Mouse (Mus musculus) G1E-ER4 (cell line): ENCODE data around the gene Cd70. TPM values are rescaled to one million over a fixed set of nuclear protein-coding genes. Genes with fewer than 3 reads are reported as not detected.

ENCODE experiments used
- GATA1 ChIP-seq: IDR thresholded peaks from one replicate; pipeline ENCODE4 v1.8.0; 2012; ENCODE audit warnings: low read length, inconsistent platforms
- polyA plus RNA-seq: library from polyadenylated mRNA; stranded (reverse); fragments of >175 nt; gene quantifications from 2 replicates; pipeline ENCODE4 v1.2.3, GENCODE M21; 2012

The Cd70 gene
- polyA plus RNA-seq, 1 experiment: not detected

DNA sequence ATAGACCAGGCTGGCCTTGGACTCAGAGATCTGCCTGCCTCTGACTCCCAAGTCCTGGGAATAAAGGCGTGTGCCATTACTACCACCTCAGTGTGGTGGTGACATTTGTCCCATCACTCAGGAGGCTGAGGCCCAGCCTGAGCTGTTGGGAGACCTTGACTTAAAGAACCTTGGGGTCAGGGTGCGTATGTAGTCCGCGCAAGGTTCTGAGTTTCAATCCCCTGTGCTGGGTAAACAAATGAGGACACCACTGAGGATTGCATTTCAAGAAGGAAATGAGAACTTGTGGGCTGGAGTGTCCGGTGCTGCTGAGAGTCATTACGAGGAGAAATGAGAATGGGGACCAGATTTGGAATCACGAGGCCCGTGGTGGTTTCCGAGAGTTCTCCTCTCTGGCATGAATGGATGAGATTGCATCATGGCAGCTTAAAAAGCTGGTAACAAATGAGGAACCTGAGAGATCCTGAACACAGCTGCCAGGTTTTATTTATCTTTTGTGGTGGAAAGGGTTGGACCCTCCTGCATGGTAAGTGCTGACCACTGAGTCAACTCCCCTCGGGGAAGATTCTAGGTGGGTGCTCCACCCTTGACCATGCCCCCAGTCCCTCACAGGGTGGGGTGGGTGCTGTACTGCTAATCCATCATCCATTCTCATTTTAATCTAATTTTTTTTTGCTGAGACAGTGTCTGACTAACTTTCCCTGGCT lies 36.7 kb downstream of the Cd70 start:
- no peak for TF ChIP-seq GATA1

DNA sequence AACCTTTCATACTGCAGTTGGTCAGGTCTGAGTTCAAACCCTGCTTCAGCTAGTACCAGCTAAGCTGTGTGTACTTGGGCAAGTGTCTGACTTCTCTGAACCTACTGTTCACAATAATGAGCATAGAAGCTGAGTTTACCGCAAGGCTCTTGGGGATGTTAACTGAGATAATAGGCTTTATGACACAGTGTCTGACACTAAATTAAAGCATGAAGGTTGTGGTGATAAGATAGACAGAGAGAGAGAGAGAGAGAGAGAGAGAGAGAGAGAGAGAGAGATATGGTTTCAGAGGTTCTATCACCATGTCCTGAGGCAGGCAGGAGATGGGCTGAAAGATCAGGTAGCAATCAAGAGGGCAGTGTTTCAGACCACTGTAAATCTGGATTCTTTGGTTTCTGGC lies 39.6 kb downstream of the Cd70 start:
- no peak for TF ChIP-seq GATA1

DNA sequence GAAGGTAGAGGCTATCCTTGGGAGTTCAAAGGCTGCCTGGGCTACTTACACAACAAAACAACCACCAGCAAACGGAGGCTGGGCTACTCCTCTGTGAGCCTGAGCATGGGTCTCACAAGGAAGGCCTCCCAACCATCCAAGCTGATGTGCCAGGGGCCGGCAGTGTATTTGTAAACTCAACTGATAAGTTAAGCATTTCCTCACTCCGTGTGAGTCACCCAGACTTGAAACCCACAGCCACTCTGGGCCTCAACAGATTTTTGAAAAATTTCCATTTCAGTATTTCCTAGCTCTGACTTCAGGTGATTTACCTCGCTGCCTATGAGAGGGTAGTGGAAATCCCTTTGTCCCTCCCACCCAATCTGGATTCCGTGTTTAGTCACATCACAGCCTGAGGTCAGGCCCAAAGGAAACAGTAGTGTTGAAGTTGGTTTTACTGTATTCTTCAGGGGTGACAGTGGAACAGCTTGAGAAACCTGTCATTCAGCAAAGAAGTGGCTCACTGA lies 40.9 kb downstream of the Cd70 start:
- TF ChIP-seq GATA1: no peak

DNA sequence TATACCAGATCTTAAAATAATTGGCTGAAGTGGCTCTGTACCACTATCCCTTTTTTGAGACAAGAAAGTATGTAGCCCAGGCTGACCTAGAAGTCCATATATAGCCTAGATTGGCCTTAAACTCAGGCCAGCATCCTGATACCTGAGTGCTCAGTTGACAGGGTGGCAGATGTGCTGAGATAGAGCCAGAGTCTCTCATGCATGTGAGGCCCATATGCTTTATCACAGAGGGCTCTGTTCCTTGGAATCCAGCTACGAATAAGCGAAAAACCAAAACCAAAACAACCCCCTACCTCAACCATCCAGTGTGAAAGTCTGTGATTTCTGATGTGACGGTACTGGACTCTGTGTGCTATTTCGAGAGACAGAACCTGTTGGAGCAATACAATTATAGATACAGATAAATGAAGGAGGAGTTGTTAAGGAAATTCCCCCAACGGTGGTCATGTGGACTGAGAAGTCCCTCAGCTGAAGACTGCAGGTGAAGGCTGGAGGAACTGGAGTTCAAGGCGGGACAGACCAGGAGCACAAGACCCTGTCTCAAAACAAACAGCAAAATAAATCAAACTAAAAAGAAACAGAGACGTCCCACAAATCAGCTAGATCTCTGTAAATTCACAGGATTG lies 41.4 kb downstream of the Cd70 start:
- no peak for TF ChIP-seq GATA1

DNA sequence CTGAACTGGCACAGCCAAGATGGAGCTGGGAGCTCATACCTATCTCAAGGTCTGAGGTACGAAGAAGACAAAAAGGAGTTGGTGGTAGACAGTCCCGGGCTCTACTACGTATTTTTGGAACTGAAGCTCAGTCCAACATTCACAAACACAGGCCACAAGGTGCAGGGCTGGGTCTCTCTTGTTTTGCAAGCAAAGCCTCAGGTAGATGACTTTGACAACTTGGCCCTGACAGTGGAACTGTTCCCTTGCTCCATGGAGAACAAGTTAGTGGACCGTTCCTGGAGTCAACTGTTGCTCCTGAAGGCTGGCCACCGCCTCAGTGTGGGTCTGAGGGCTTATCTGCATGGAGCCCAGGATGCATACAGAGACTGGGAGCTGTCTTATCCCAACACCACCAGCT lies 42.5 kb downstream of the Cd70 start:
- TF ChIP-seq GATA1: no peak

DNA sequence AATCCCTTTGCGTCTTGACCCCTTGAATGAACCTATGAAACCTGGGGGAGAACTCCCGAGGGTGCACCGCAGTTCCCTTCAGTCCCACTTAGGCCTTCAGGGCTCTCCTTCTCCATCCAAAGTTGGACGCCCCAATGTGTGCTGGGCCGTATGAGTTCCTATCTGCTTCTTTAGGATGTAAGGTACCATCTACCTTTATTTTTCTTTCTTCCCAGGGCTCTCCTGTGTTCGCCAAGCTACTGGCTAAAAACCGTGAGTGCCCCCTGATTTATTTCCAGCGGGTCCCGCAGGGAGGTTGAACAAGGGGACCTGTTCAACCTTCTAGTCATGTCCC lies 43.6 kb downstream of the Cd70 start:
- TF ChIP-seq GATA1: no peak

DNA sequence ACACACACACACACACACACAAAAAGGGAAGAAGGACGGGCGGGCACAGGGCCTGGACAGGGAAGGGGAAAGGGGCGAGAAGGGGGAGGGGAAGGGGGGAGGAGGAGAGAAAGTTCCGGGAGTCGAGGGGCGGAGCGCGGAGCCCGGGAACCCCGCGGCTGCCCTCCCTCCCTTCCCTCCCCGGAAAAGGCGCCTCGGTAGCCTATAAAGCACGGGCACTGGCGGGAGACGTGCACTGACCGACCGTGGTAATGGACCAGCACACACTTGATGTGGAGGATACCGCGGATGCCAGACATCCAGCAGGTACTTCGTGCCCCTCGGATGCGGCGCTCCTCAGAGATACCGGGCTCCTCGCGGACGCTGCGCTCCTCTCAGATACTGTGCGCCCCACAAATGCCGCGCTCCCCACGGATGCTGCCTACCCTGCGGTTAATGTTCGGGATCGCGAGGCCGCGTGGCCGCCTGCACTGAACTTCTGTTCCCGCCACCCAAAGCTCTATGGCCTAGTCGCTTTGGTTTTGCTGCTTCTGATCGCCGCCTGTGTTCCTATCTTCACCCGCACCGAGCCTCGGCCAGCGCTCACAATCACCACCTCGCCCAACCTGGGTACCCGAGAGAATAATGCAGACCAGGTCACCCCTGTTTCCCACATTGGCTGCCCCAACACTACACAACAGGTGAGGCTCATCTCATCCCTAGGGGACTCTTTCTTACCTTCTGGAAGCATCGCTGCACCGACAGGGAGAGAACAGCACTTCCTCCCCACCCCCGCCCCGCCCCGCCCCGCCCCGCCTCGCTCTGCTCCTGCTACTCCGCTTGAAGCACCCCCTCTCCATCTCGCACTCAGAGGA lies 44.2 kb downstream of the Cd70 start, which contains the start of gene Tnfsf9:
TSS of gene Tnfsf9 (plus strand) at position 145 of the 854 bp plus-strand sequence.
- no peak for TF ChIP-seq GATA1

DNA sequence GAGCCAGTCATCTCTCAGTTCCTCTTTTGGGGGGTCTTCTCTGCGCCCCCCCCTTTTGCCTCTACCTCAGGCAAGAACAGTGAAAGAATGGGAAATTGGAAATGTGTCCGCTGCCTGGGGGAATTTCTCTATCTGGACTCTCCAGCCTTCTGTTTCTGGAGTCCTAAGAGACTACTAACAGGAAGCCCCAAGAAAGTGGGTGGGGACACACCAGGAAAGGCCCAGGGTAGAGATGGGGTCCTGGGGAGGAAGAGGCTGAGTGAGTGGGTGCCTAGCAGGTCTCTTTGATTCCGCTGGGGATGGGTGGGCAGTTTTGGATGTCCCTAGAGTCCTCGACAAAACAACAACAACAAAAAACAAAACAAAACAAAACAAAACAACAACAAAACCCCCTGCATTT lies 45.1 kb downstream of the Cd70 start:
- no peak for TF ChIP-seq GATA1

DNA sequence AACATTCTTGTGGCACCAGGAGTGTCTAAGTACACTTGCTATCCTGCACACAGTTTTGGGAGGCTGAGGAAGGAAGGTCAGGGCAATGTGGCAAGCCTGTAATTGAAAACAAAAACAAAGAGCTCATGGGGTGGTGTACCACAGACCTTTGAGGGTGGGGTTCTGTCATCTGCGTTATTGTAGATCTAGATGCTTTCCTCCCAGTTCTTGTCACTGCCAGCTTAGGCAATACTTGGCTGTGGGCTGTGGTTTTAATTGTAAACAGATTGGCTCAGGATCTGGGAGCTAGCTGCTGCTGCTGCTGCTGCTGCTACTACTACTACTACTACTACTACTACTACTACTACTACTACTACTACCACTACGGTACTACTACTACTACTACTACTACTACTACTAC lies 47.3 kb downstream of the Cd70 start:
- no peak for TF ChIP-seq GATA1

DNA sequence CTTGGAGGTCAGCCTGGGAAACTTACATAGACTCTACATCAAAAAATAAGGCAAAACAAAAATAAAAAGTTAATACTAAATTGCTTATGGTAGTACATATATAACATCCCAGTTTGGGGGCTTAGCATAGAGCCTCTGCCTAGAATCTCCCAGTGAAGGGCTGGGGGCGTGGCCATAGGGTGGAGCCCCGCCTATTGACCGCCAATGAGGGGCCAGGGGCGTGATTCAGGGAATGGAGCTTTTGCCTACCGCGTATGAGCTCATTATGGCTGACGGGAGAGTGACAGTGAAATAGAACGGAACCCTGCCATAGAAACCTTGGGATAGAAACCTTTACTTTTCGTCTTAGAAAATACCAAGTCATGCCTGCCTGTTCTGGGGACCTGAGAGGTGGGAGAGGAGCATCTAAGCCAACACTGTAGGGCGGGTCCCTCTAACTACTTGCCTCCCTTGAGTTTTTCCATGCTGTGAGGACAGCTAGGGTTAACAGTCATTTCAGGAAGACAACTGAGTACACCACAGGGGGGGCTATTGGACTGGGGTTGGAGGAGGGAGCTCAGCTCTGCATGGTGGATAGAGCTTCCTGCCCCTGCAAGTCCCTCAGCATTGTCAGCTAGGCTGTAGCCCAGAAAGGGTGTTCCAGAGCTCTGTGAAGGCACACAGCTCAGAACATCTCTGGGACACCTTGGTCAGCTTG lies 49.8 kb downstream of the Cd70 start:
- no peak for TF ChIP-seq GATA1

DNA sequence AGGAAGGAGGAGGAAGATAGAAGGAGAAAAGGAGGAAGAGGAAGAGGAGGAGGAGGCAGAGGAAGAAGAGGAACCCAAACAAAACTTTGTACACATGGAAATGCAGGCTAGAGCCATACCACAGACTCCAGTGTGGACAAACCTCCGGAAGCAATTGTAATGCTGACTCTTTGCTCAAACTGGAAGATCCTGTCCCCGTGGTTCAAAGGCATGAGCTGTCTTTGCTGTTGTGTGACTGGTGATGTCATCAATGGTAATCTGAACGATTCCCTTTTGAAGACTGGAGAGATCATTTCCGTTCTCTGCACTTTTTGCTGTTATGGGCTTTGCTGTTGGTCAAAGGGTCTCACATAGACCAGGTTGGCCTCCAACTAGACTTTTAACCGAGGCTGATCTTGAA lies 51.3 kb downstream of the Cd70 start:
- no peak for TF ChIP-seq GATA1

DNA sequence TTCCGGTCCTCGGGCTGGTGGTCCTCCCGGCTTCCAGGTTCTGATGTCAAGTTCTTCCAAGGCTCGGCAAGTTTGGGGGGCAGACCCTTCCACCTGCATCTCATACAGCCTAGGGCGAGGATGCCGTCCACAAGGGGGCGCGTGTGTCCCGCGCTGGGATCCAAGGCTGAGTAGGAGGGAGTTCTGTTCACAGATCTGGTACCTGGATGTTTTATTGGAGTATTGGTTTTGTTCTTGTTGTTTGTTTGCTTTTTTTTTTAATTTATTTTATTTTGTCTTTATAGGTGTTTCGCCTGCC lies 53.0 kb downstream of the Cd70 start:
- TF ChIP-seq GATA1: no peak

Other genes with a start within 250 kb of the Cd70 start
- gene Mllt1, start 214.4 kb downstream of the Cd70 start, polyA plus RNA-seq: 76.7 and 99.5 TPM in 2 replicates
- gene Acer1, start 167.7 kb downstream of the Cd70 start, polyA plus RNA-seq: not detected in 2 replicates
- 185 and 272 TPM in 2 replicates for gene Clpp, start 159.5 kb downstream of the Cd70 start, polyA plus RNA-seq
- gene Alkbh7, start 152.4 kb downstream of the Cd70 start, polyA plus RNA-seq: 51.6 and 80.9 TPM in 2 replicates
- not detected in 2 replicates for gene Pspn, start 149.8 kb downstream of the Cd70 start, polyA plus RNA-seq
- gene Gtf2f1, start 138.5 kb downstream of the Cd70 start, polyA plus RNA-seq: 210 and 212 TPM in 2 replicates
- 0.04 TPM in 1 of 2 replicates, not detected in the other for gene Gm17949, start 138.3 kb downstream of the Cd70 start, polyA plus RNA-seq
- gene Khsrp, start 118.3 kb downstream of the Cd70 start, polyA plus RNA-seq: 202 and 209 TPM in 2 replicates
- gene Slc25a41, start 108.1 kb downstream of the Cd70 start, polyA plus RNA-seq: not detected in 2 replicates
- gene Crb3, start 90.7 kb downstream of the Cd70 start, polyA plus RNA-seq: 0.12 and 0.19 TPM in 2 replicates
- 22.4 and 24.4 TPM in 2 replicates for gene Slc25a23, start 89.9 kb downstream of the Cd70 start, polyA plus RNA-seq
- gene Dennd1c, start 71.3 kb downstream of the Cd70 start, polyA plus RNA-seq: 4.7 and 5.7 TPM in 2 replicates
- gene Tubb4a, start 62.0 kb downstream of the Cd70 start, polyA plus RNA-seq: not detected in 2 replicates
- gene Tnfsf9, start 44.5 kb downstream of the Cd70 start, polyA plus RNA-seq: 1.8 and 2.5 TPM in 2 replicates
- gene Tnfsf14, start 44.4 kb upstream of the Cd70 start, polyA plus RNA-seq: not detected in 2 replicates
- gene C3, start 78.4 kb upstream of the Cd70 start, polyA plus RNA-seq: not detected in 2 replicates
- 15.2 and 17.6 TPM in 2 replicates for gene Gpr108, start 98.7 kb upstream of the Cd70 start, polyA plus RNA-seq
- gene Trip10, start 99.7 kb upstream of the Cd70 start, polyA plus RNA-seq: 13.9 and 14.8 TPM in 2 replicates
- gene Vav1, start 129.3 kb upstream of the Cd70 start, polyA plus RNA-seq: 38.8 and 39.8 TPM in 2 replicates
- not detected in 2 replicates for gene Adgre1, start 208.9 kb upstream of the Cd70 start, polyA plus RNA-seq